ENCODE assay signal across 20 mouse cellular contexts in genomic region chr9:64076412-64076811, GRCm38 (mm10). TPM values are rescaled to one million over a fixed set of nuclear protein-coding genes. Genes with fewer than 3 reads are reported as not detected.
"Had no signal": no experiment of that assay in that cellular context is flagged by ENCODE, and none has a peak within 500 bp of the region (broad histone marks: within the 10 kb centered on the region; RNA-seq: fewer than 3 reads in every experiment).

No protein-coding gene starts in this region.

- H3K9ac ChIP-seq: kidney, embryonic 15.5 days; limb, embryonic 15.5 days; lung, embryonic 14.5 days; neural tube, embryonic 15.5 days had no signal

- H3K9me3 ChIP-seq: kidney, embryonic 15.5 days; limb, embryonic 15.5 days; midbrain, embryonic 10.5 days; neural tube, embryonic 15.5 days had no signal

- H3K36me3 ChIP-seq: kidney, embryonic 15.5 days; limb, embryonic 15.5 days; midbrain, embryonic 10.5 days; neural tube, embryonic 15.5 days had no signal

- H3K27ac ChIP-seq: kidney, embryonic 15.5 days; left cerebral cortex, adult 2 months; limb, embryonic 15.5 days; midbrain, embryonic 10.5 days; neural tube, embryonic 15.5 days had no signal

- H3K4me3 ChIP-seq: kidney, embryonic 15.5 days; left cerebral cortex, adult 2 months; limb, embryonic 15.5 days; midbrain, embryonic 10.5 days; myocyte; neural tube, embryonic 15.5 days had no signal

- DNase-seq: kidney, adult 18-20 months; kidney, postnatal 25 days; lung, embryonic 14.5 days; lung, postnatal 10 days; lung, postnatal 4 days; midbrain, embryonic 14.5 days; right cerebral cortex, adult 18-20 months; right cerebral cortex, postnatal 25 days; thymus, postnatal 25 days had no signal

- H3K27me3 ChIP-seq: kidney, embryonic 15.5 days; limb, embryonic 15.5 days; neural tube, embryonic 15.5 days had no signal

- H3K4me1 ChIP-seq: neural tube, embryonic 15.5 days had no signal

- H3K4me2 ChIP-seq: kidney, embryonic 15.5 days; limb, embryonic 15.5 days; lung, embryonic 14.5 days; neural tube, embryonic 15.5 days had no signal

RNA-seq across cellular contexts. Expression of gene Lctl, which starts 40.5 kb away (rescaled TPM):
- total RNA-seq: layer of hippocampus, postnatal 25 days; left cerebral cortex, adult 2 months; left cerebral cortex, postnatal 14 days; megakaryocyte, adult 5-6 weeks had no signal
- polyA plus RNA-seq: limb, embryonic 11.5 days; midbrain, embryonic 10.5 days; midbrain, embryonic 14.5 days; neural tube, embryonic 11.5 days; neural tube, embryonic 15.5 days had no signal
